Mouse (Mus musculus) kidney, adult 2 months (tissue): ENCODE data around the gene Ddx23. TPM values are rescaled to one million over a fixed set of nuclear protein-coding genes. Genes with fewer than 3 reads are reported as not detected.

Experiments
- DNase-seq: peaks from one replicate; pipeline ENCODE4 v3.0.0; 2021
- H3K27ac ChIP-seq: fragments of 200-500 bp; 2 replicates; pipeline ENCODE4 v1.5.1; 2012; ENCODE audit warnings: low read depth, low read length, control low read depth, inconsistent platforms; ENCODE audit not compliant: insufficient read depth
- H3K27me3 ChIP-seq: fragments of 200-500 bp; replicated peaks from 2 replicates; pipeline ENCODE4 v1.6.1; 2012; ENCODE audit warnings: mild to moderate bottlenecking, moderate library complexity, low read length, inconsistent platforms; ENCODE audit not compliant: control insufficient read depth, insufficient read depth
- H3K36me3 ChIP-seq: fragments of 200-500 bp; 2 replicates; pipeline ENCODE4 v1.6.1; 2012; ENCODE audit warnings: mild to moderate bottlenecking, moderate library complexity, low read length, inconsistent platforms; ENCODE audit not compliant: control insufficient read depth, insufficient read depth
- H3K4me1 ChIP-seq: fragments of 200-500 bp; 2 replicates; pipeline ENCODE4 v1.6.1; 2011; ENCODE audit warnings: low read length; ENCODE audit not compliant: control insufficient read depth, insufficient read depth
- H3K4me3 ChIP-seq: fragments of 200-500 bp; 2 replicates; pipeline ENCODE4 v1.5.1; 2011; ENCODE audit warnings: mild to moderate bottlenecking, low read depth, low read length, control low read depth; ENCODE audit not compliant: insufficient read depth
- CTCF ChIP-seq: fragments of 200-500 bp; conservative IDR thresholded peaks from 2 replicates; pipeline ENCODE4 v1.5.1; 2011; ENCODE audit warnings: low read depth, mild to moderate bottlenecking, control low read depth, low read length, moderate library complexity, mixed read lengths; ENCODE audit not compliant: insufficient read depth, insufficient read length
- POLR2A ChIP-seq: fragments of 200-500 bp; IDR thresholded peaks from one replicate; pipeline ENCODE4 v1.6.1; 2011; ENCODE audit warnings: low read depth, low read length, control low read depth
- WGBS: fragments of 180-500 bp; shearing (Covaris S2); methylation state at CpG from one replicate; pipeline ENCODE4 v1.1.7; 2018; 5-methylcytosine and 5-hydroxymethylcytosine counted together
- polyA plus RNA-seq: library from polyadenylated mRNA; depleted of rRNA; stranded (reverse); fragments of >200 nt; gene quantifications from 2 replicates; pipeline ENCODE4 v1.2.3, GENCODE M21; 2012

The Ddx23 gene
- polyA plus RNA-seq, 1 experiment: 23.8 TPM

GRCm38 (mm10) chr15:98681633-98682032 lies 18.9 kb upstream of the Ddx23 start:
- Histone ChIP-seq H3K27ac (no peak overlapping the region), H3K4me3 (no peak overlapping the region), H3K4me1 (no peaks in the 10 kb centered on the region), H3K27me3 (no peaks in the 10 kb centered on the region), H3K36me3 (no peaks in the 10 kb centered on the region)
- TF ChIP-seq POLR2A: no peak
- DNase-seq: no peak
- WGBS: 88% methylated on average over 7 of the region's 7 CpGs

DNA sequence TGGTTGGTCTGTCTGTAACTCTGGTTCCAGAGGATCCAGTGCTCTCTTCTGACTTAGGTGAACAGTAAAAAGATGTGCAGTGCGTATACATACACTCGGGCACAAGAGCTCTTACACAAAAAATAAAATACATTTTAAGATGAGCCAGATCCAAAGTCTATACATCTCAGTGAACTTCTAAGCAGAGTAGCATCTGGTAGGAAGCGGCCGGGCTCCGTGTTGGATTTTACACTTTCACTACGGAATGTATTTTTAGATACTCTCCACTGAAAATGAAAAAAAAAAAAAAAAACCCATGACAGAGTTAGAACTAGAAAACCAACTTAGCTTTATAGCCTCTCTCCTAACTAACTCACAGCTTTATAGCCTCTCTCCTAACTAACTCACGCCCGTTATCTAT lies 18.0 kb upstream of the Ddx23 start:
- no peak overlapping the region for H3K27ac ChIP-seq
- H3K4me3 ChIP-seq: no peak overlapping the region
- H3K36me3 ChIP-seq: no peaks in the 10 kb centered on the region
- H3K27me3 ChIP-seq: no peaks in the 10 kb centered on the region
- WGBS: 87% methylated on average over 8 of the region's 8 CpGs
- TF ChIP-seq CTCF: no peak
- TF ChIP-seq POLR2A: no peak
- DNase-seq: no peak
- no peaks in the 10 kb centered on the region for H3K4me1 ChIP-seq

DNA sequence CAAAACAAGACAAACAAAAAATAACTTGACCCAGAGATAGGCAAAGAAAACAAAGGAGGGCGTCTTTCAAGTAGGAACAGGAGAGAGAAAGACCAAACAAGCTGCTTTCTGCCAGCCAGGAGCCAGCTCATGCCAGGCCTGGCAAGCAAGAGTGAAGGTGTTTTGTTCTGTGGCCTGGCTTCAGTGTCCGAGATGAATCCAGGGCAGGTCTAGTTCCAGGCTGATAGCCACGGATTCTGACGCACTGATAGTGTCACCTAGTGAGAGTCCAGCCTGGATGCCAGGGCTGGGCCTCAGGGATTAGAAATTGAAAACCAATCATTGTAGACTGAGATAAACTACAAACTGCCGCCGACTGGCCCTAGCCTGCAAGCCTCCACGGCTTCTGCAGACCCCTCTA lies 15.3 kb upstream of the Ddx23 start:
- DNase-seq: no peak
- no peak for TF ChIP-seq POLR2A
- no peak for TF ChIP-seq CTCF
- WGBS: 83% methylated on average over 7 of the region's 7 CpGs

DNA sequence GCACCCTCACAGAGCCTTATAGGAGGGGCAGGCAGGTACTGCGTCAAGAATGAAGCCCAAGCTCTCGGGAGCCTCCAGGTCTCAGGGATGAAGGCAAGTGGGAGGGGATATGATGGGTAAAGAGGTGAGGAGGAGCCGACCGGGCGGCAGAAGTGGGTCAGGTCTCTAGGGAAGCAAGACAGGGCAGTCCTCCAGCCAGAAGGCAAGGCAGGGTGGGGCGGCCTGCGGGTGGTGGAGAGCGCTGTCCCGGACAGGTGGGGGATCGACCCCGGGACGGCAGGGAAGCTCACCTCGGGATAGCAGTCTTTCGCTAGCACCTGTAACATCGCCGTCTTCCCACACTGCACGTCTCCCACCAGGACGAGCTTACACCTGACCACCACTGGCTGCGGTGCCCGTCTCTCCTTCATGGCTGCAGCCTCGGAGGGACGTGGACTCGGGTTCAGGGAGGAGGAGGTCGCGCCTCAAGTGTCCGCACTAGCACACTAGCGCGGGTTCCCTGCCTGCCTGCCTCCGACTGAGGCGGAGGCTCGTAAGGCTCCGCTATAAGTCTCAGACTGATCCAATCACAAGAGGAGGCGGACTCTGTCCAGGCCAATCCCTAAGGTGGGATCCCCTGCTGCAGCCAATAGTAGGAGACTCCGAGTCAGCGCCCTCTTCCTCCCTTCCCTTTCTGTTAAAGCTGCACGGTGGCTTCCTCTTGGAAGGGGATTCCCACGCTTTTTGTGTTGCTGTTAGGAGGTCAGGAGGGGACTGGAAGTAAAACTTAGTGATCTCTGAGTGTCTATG lies 14.4 kb upstream of the Ddx23 start, which contains the start of gene Rnd1:
Gene Rnd1, minus strand, starts transcription at position 522 of the 789 bp plus-strand sequence.
- Histone ChIP-seq H3K36me3 (no peaks in the 10 kb centered on the region), H3K4me1 (no peaks in the 10 kb centered on the region), H3K27me3 (no peaks in the 10 kb centered on the region), H3K4me3 (peak within 1 kb of the TSS; percentile 71), H3K27ac (no peak within 1 kb of the TSS)
- no peak for TF ChIP-seq CTCF
- peak; percentile 97 for TF ChIP-seq POLR2A
- DNase-seq: peak; percentile 93
- WGBS: 1% methylated on average over 37 of the region's 37 CpGs

More for the DNA sequence above, 15.3 kb upstream of the Ddx23 start:
- Histone ChIP-seq H3K27me3 (no peaks in the 10 kb centered on the region), H3K4me1 (no peaks in the 10 kb centered on the region), H3K27ac (no peak overlapping the region), H3K36me3 (no peaks in the 10 kb centered on the region), H3K4me3 (no peak overlapping the region)

DNA sequence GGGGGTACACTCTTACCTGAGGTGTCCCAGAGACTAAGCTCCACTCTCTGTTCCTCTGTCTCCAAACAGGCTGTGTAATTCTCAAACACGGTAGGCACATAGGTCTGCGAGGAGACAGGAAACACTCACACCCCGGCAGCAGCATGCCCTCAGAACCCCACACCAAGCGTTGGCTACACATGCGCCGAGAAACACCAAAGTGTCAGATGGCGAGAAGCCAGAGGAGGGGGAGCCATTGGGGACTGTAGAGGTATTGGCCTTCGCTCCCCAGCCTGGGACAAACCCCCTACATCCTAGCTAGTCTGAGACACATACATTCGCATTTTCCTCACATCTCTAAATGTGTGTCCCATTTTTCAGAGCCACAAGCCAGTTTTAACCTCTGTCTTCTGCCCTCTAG lies 13.8 kb upstream of the Ddx23 start:
- TF ChIP-seq POLR2A: no peak
- TF ChIP-seq CTCF: no peak
- H3K4me1 ChIP-seq: no peaks in the 10 kb centered on the region
- H3K27ac ChIP-seq: no peak overlapping the region
- no peaks in the 10 kb centered on the region for H3K27me3 ChIP-seq
- H3K4me3 ChIP-seq: peak overlapping the region; percentile 71; the same call in 1 of the 2 replicates
- WGBS: 4% methylated on average over 9 of the region's 9 CpGs
- peak; percentile 24 for DNase-seq
- H3K36me3 ChIP-seq: no peaks in the 10 kb centered on the region

DNA sequence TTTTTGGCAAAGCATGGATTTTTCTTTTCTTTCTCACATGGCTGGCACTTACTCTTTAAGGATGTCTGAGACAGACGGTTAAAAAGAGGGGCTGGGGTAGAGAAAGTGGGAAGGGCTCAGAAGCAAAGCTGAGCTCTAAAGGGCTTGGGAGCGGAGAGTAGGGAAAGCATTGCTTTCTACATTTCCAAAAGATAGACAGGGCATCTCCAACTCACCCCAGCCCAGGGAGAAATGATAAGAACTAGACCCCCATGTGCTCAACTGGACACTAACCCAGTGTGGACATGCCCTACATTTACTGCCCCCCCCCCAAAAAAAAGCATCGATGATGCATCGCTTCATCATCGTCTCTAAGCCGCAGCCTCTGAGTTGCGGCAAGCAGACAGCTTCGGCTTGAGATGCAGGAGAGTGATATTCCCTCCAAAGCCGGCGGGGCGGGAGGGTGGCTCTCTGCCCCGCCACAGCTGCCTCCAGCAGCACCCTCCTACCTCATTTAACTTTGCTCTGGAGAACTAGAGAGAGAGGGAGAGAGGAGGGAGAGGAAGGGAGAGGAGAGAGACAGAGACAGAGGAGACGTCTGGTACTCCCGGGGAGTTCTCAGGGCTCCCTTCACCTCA lies 13.0 kb upstream of the Ddx23 start:
- no peak for DNase-seq
- Histone ChIP-seq H3K4me1 (no peaks in the 10 kb centered on the region), H3K27ac (no peak overlapping the region), H3K4me3 (peak overlapping the region; percentile 24; the same call in 1 of the 2 replicates), H3K27me3 (no peaks in the 10 kb centered on the region), H3K36me3 (no peaks in the 10 kb centered on the region)
- TF ChIP-seq POLR2A (no peak), CTCF (no peak)
- WGBS: 12% methylated on average over 14 of the region's 14 CpGs

DNA sequence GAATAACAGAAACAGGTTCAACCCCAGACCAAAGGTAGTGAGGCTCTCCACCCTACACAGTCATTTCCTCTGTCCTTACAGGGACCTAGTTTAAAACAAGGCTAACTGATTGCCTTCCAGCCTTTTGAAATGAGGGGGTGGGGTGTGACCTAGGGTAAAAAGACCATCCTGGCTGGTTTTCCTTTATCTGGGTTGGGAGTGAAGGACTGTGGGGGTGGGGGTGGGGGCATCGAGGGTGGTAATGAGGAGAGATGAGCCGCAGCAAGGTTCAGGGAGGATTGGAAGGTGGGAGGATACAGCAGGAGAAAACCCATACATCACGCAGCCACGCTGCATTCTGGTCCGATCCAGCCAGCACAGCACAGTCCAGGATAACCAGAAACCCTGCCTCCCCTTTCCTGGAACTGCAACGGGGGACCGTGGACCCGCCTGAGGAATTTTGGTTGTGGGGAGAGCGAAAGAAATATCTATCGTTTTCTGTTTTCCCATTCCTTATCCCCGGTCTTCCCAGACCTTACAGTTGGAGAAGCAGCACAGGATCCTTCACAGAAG lies 12.4 kb upstream of the Ddx23 start:
- H3K36me3 ChIP-seq: no peaks in the 10 kb centered on the region
- H3K4me3 ChIP-seq: no peak overlapping the region
- no peak overlapping the region for H3K27ac ChIP-seq
- WGBS: 15% methylated on average over 11 of the region's 11 CpGs
- DNase-seq: no peak
- no peaks in the 10 kb centered on the region for H3K27me3 ChIP-seq
- H3K4me1 ChIP-seq: no peaks in the 10 kb centered on the region
- TF ChIP-seq POLR2A (no peak), CTCF (no peak)
